Mouse (Mus musculus) heart, embryonic 15.5 days (tissue): ENCODE measurements around the gene Mtif3. TPM values are rescaled to one million over a fixed set of nuclear protein-coding genes. Genes with fewer than 3 reads are reported as not detected.
A peak's percentile ranks its signal among the peaks of the same experiment; 100 is the strongest.

Experiments
- ATAC-seq: fragments of 200-750 bp; cut with Nextera tagmentation; replicated peaks from 2 replicates; pipeline ENCODE4 v1.8.0; 2017; ENCODE audit warnings: low read depth, moderate TSS enrichment; ENCODE audit not compliant: insufficient number of reproducible peaks, insufficient read depth, low FRiP score
- H3K27ac ChIP-seq: fragments of 300-500 bp; sonication (generic); 2 replicates; pipeline ENCODE4 v1.5.1; 2015; ENCODE audit warnings: mild to moderate bottlenecking, inconsistent platforms
- H3K27me3 ChIP-seq: fragments of 300-500 bp; sonication (generic); 2 replicates; pipeline ENCODE4 v1.6.1; 2015; ENCODE audit warnings: inconsistent platforms
- H3K36me3 ChIP-seq: fragments of 300-500 bp; sonication (generic); 2 replicates; pipeline ENCODE4 v1.6.1; 2015; ENCODE audit warnings: mild to moderate bottlenecking, inconsistent platforms
- H3K4me1 ChIP-seq: fragments of 300-500 bp; sonication (generic); replicated peaks from 2 replicates; pipeline ENCODE4 v1.6.1; 2015; ENCODE audit warnings: inconsistent platforms
- H3K4me2 ChIP-seq: fragments of 300-500 bp; sonication (generic); 2 replicates; pipeline ENCODE4 v1.6.1; 2015; ENCODE audit warnings: inconsistent platforms, mild to moderate bottlenecking, moderate library complexity
- H3K4me3 ChIP-seq: fragments of 300-500 bp; sonication (generic); 2 replicates; pipeline ENCODE4 v1.5.1; 2015; ENCODE audit warnings: mild to moderate bottlenecking, inconsistent platforms
- H3K9ac ChIP-seq: fragments of 300-500 bp; sonication (generic); 2 replicates; pipeline ENCODE4 v1.6.1; 2015; ENCODE audit warnings: mild to moderate bottlenecking, inconsistent platforms
- H3K9me3 ChIP-seq: fragments of 300-500 bp; sonication (generic); replicated peaks from 2 replicates; pipeline ENCODE4 v1.6.1; 2016; ENCODE audit warnings: inconsistent platforms
- WGBS: fragments of 180-500 bp; shearing (Covaris S2); methylation state at CpG from one replicate; pipeline ENCODE4 v1.1.7; 2015; ENCODE audit warnings: mixed read lengths; 5-methylcytosine and 5-hydroxymethylcytosine counted together
- polyA plus RNA-seq: library from polyadenylated mRNA; unstranded; fragments of >200 nt; fragmentation: Nextera tagmentation; extraction: Ambion mirVana; gene quantifications from 2 replicates; pipeline ENCODE4 v1.2.1, GENCODE M21; 2015

The Mtif3 gene
- polyA plus RNA-seq, 1 experiment from 2014 or later = 18.3 TPM

DNA sequence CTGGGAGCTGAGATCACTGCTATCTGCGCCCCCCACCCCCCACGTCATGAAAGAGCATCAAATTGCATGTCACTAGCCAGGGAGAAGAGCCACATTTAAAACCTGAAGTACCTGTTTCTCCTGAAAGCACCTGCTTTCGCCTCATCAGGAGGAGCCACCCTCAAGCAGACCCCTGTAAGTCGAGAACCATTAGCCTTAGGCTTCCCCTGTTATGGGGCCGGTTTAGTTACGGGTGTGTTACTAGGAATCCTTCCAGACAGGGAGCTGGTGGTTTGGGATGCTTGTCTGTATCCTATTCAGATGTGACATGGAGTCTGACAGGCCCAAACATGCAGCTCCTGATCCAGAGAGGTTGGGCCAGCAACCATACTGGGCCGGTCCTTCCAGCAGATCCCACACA, 50.2 kb downstream of the Mtif3 start:
- no peak for ATAC-seq
- 0 out of 2 replicates have a peak, but pooled peaks cover 9% of the 10 kb centered on the region for H3K27me3 ChIP-seq
- H3K4me1 ChIP-seq = no peaks in the 10 kb centered on the region; the same call in 1 of the 2 replicates
- H3K27ac ChIP-seq = no peak overlapping the region
- H3K36me3 ChIP-seq = no peaks in the 10 kb centered on the region
- H3K4me2 ChIP-seq = no peak overlapping the region
- 77% methylated on average over 7 of the region's 7 CpGs for WGBS
- H3K9me3 ChIP-seq = no peaks in the 10 kb centered on the region
- no peak overlapping the region for H3K9ac ChIP-seq
- no peak overlapping the region for H3K4me3 ChIP-seq

- no peaks in the 10 kb centered on the region for H3K36me3 ChIP-seq
- H3K27me3 ChIP-seq = 0 out of 2 replicates have a peak, but pooled peaks cover 9% of the 10 kb centered on the region
- no peak overlapping the region for H3K4me2 ChIP-seq
- H3K27ac ChIP-seq = no peak overlapping the region
- WGBS = 12% methylated on average over 9 of the region's 9 CpGs
- ATAC-seq = no peak
- H3K9ac ChIP-seq = no peak overlapping the region
- no peak overlapping the region for H3K4me3 ChIP-seq
- H3K4me1 ChIP-seq = no peaks in the 10 kb centered on the region; the same call in 1 of the 2 replicates
- H3K9me3 ChIP-seq = no peaks in the 10 kb centered on the region
Measured at GRCm38 (mm10) chr5:146912206-146912605, 51.4 kb downstream of the Mtif3 start.

GRCm38 (mm10) chr5:146908629-146909028, 55.0 kb downstream of the Mtif3 start:
- peaks cover 8% of the 10 kb centered on the region for H3K4me1 ChIP-seq
- no peaks in the 10 kb centered on the region for H3K36me3 ChIP-seq
- no peak for ATAC-seq
- H3K27me3 ChIP-seq = 0 out of 2 replicates have a peak, but pooled peaks cover 6% of the 10 kb centered on the region
- H3K27ac ChIP-seq = no peak overlapping the region
- no peak overlapping the region for H3K4me2 ChIP-seq
- no peak overlapping the region for H3K4me3 ChIP-seq
- H3K9me3 ChIP-seq = no peaks in the 10 kb centered on the region
- WGBS = 45% methylated on average over 11 of the region's 11 CpGs
- no peak overlapping the region for H3K9ac ChIP-seq

GRCm38 (mm10) chr5:146907533-146907932, 56.1 kb downstream of the Mtif3 start:
- WGBS = 37% methylated on average over 5 of the region's 5 CpGs

DNA sequence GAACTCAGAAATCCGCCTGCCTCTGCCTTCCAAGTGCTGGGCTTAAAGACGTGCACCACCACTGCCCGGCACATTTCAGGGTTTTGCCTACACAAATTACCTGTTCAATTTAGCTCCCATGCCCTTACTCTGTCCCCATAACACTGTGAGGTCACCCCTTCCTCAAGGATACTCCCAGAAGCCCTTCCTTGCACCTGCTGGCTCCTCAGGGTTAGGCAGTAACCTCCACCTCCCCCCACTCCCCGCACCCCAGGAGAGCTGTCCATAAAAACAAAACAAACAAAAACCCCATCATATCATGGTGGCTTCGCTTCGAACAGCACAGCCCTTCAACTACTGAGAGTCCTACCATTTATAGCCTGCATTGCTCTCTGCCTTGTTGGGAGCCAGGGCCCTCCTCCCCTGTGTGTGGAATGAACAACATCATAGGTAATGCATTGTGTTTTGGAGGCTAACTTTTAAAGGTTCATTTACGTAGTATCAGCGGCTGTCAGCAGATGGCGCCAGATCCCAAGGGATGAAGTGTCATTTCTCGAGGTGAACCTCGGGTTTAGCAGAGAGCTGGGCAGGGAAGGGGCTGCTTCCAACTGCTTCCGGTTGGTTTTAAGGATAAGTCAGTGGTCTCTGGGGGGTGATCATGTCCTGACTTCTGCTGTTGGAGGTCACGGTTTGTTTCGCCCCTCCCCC, 58.0 kb downstream of the Mtif3 start:
- no peak overlapping the region for H3K27ac ChIP-seq
- no peaks in the 10 kb centered on the region for H3K36me3 ChIP-seq
- peak overlapping the region; percentile 50 for H3K4me2 ChIP-seq
- H3K4me3 ChIP-seq = no peak overlapping the region
- no peaks in the 10 kb centered on the region for H3K27me3 ChIP-seq
- peaks cover 8% of the 10 kb centered on the region for H3K4me1 ChIP-seq
- 25% methylated on average over 14 of the region's 14 CpGs for WGBS
- no peak overlapping the region for H3K9ac ChIP-seq
- H3K9me3 ChIP-seq = no peaks in the 10 kb centered on the region
- ATAC-seq = no peak

More at GRCm38 (mm10) chr5:146907533-146907932, 56.1 kb downstream of the Mtif3 start:
- Histone ChIP-seq H3K27ac (no peak overlapping the region), H3K4me2 (no peak overlapping the region), H3K4me3 (no peak overlapping the region), H3K4me1 (peaks cover 8% of the 10 kb centered on the region), H3K27me3 (no peaks in the 10 kb centered on the region), H3K9me3 (no peaks in the 10 kb centered on the region), H3K9ac (no peak overlapping the region), H3K36me3 (no peaks in the 10 kb centered on the region)
- no peak for ATAC-seq

- Histone ChIP-seq H3K27me3 (no peaks in the 10 kb centered on the region), H3K9me3 (no peaks in the 10 kb centered on the region), H3K9ac (no peak overlapping the region), H3K4me1 (peaks cover 8% of the 10 kb centered on the region), H3K4me3 (no peak overlapping the region), H3K36me3 (no peaks in the 10 kb centered on the region), H3K4me2 (no peak overlapping the region), H3K27ac (no peak overlapping the region)
- WGBS = 28% methylated on average over 8 of the region's 8 CpGs
- ATAC-seq = no peak
Measured at GRCm38 (mm10) chr5:146904404-146904803, 59.2 kb downstream of the Mtif3 start.

Other genes starting within 250 kb of the Mtif3 start
- 9.0 and 10.8 TPM in 2 replicates for gene Usp12, start 168.8 kb downstream of the Mtif3 start, polyA plus RNA-seq
- 288 and 325 TPM in 2 replicates for gene Rpl21, start 130.9 kb downstream of the Mtif3 start, polyA plus RNA-seq
- gene Rasl11a, start 118.7 kb downstream of the Mtif3 start, polyA plus RNA-seq = 11.5 and 13.4 TPM in 2 replicates
- 68.3 and 84.7 TPM in 2 replicates for gene Gtf3a, start 15.1 kb downstream of the Mtif3 start, polyA plus RNA-seq
- gene Lnx2, start 112.8 kb upstream of the Mtif3 start, polyA plus RNA-seq = 11.2 and 14.2 TPM in 2 replicates
- gene Polr1d, start 113.2 kb upstream of the Mtif3 start, polyA plus RNA-seq = 84.3 and 85.2 TPM in 2 replicates
- not detected in 2 replicates for gene Gsx1, start 224.9 kb upstream of the Mtif3 start, polyA plus RNA-seq